Mouse (Mus musculus): ENCODE results near the gene Tsc2.

- TF ChIP-seq ZNF384 (IDR thresholded peaks at IDR 0.05; ENCODE audit: low read depth, low read length) (no peak), MAFK (IDR thresholded peaks at IDR 0.05; ENCODE audit: insufficient read depth, low read depth, low read length) (no peak), ZC3H11A (IDR thresholded peaks at IDR 0.05; ENCODE audit: borderline replicate concordance, low read depth, low read length) (no peak), HCFC1 (IDR thresholded peaks at IDR 0.05; ENCODE audit: borderline replicate concordance, insufficient read depth, low read length) (no peak)
Measured at GRCm38 (mm10) chr17:24603961-24604360, 28.5 kb downstream of the Tsc2 start.

Data from ES-E14 (cell line).